Mouse (Mus musculus) MEL-GATA-1-ER (cell line): ENCODE results near the gene Tmem247.

Experiments
- DNase-seq: peaks from one replicate; pipeline ENCODE4 v3.0.0-alpha.2; 2012; ENCODE audit warnings: low read depth; ENCODE audit errors: extremely low read depth

Gene Tmem247

GRCm38 (mm10) chr17:86913003-86913607 lies 4.0 kb upstream of the Tmem247 start:
- peak; percentile 56 for DNase-seq

DNA sequence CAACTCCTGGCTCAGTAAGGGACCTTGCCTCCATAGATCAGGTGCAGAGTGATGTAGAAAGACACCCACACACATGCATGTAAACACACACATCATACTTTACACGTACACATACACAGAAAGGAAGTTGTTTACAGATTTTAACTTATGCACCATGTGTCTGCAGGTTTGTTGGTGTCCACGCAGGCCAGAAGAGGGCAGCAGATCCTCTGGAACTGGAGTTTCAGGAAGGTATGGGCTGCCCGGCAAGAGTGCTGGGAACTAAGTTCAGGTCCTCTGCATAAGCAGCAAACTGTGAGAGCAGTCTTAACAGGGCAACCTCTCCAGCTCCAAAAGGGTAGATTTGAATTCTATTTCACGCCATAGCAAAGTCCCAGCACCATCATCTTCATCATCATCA lies 1.6 kb upstream of the Tmem247 start:
- no peak for DNase-seq

DNA sequence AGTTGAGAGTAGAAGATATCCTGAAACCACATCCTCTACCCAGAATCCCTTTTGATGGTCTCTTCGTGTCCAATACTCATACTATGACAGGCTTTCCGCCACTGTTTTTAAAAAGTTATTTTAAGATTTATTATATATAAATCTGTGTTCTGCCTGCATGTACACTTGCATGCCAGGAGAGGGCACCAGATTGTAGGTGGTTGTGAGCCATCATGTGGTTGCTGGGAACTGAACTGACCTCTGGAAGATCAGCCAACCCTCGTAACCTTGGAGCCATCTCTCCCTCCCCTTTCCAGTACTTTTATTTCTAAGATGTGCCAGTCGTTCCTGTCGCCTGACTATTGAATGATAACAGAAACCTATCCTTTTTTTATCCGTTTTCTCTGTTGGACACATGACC lies 1.6 kb downstream of the Tmem247 start:
- no peak for DNase-seq

DNA sequence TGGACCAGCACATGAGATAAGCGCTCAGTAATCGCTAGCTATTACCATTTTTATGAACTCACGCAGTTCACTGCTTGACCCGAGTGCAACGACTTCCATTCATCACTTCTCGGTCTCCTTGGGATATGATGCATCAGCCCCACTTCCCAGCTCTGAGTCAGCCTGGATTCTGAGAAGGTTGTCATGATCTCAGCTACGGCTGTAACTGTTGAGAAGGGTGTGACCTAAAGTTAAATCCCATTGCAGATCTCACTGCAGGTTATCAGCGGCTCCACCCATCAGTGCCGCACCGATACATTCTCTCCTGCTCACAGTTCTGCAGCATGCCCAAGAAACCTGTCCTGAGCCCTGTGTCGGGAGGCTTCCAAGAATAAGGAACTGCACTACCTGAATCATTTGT lies 2.6 kb downstream of the Tmem247 start:
- DNase-seq = no peak

DNA sequence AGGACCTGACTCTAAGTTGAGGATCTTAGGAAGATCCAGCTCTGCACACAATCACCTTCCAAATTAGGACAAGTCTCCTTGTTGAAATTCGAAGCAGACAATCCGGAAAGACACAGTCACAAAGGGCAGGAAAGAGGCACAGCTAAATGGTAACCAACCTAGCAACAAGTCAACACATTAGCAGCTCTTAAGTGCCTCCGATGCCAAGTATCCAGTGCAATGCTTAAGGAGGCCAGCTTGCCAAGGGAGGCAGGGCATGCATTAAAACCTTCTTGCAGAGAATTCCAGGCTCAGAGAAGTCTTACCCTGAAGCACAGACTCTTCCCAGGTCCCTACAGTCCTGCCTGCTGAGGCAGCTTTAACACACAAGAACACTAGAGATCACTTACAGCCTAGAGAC lies 7.5 kb downstream of the Tmem247 start:
- no peak for DNase-seq

DNA sequence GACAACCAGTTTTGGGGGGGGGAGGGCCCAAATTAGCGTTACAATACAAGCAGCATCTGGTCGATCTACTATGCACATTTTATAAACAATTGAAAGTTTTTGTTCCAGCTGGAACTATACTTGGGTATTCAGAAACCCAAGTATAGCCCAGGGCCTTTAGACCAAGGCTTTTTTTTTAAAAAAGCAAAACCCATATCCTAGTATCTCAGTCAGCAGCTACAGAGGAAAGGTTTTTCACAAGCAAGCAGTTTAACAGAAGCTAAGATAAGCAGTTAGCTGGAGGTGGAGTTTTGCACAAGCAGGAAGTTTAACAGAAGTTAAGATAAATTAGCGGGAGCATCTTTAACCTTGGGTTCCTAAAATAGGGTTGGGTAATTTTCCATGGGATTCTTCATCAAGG lies 9.7 kb downstream of the Tmem247 start:
- DNase-seq = no peak

- no peak for DNase-seq
Observed at GRCm38 (mm10) chr17:86929355-86929754, 12.2 kb downstream of the Tmem247 start.

- DNase-seq = no peak
Observed at GRCm38 (mm10) chr17:86929981-86930380, 12.8 kb downstream of the Tmem247 start.

DNA sequence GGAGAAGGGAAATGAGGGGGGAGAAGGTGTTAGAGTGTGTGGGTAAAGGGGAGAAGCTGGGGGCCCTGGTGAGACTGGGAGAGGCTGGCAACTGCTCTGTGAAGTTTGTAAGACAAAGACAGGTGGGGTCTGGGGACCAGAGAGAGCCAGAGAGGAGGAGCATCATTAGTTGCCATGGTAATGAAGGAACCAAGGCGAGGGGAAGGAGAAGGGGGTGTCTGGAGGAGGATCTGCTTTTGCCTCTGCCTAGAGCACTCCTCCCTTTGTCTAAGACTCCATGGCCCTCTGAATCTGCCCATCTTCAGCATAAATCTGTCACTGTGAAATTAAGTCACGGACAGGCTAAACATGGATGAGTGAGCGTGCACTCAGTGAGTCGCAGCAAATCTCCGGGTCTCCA lies 15.7 kb downstream of the Tmem247 start:
- DNase-seq = no peak

GRCm38 (mm10) chr17:86937064-86937463 lies 19.9 kb downstream of the Tmem247 start:
- DNase-seq = no peak

GRCm38 (mm10) chr17:86937497-86938155 lies 20.5 kb downstream of the Tmem247 start:
- peak; percentile 70 for DNase-seq

- no peak for DNase-seq
Observed at GRCm38 (mm10) chr17:86938683-86939082, 21.5 kb downstream of the Tmem247 start.

- no peak for DNase-seq
Observed at GRCm38 (mm10) chr17:86942112-86942511, 25.0 kb downstream of the Tmem247 start.

DNA sequence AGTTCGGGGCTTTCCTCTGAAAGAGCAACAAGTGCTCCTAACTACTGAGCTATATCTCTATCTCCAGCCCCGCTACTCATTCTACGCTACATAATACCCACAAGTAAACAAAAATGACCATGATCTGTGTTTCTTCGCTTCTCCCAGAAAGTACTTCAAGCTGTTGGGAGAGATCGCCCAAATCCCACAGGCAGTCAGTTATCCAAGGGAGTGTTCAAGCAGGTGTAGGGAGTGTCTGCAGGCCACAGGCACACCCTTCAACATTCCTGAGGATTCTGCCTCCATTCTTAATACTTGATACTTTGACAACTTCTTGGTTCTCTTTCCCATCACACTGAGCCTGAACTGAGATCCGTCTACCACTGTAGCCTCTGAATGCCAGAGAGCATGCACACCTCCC lies 26.0 kb downstream of the Tmem247 start:
- no peak for DNase-seq

DNA sequence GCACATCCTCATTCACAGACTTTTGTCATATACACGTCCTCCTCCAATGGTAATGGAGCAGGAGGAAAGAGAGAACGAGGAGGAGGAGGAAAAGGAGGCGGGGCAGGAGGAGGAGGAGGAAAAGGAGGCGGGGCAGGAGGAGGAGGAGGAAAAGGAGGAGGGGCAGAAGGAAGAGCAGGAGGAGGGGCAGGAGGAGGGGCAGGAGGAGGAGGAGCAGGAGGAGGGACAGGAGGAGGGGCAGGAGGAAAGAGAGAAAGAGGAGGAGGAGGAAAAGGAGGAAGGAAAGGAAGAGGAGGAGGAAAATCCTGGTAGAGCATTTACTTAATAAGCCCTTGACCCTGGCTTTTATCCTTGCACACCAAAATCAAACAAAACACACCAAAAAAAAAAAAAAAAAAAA lies 28.9 kb downstream of the Tmem247 start:
- peak; percentile 38 for DNase-seq

GRCm38 (mm10) chr17:86947840-86948796 lies 31.0 kb downstream of the Tmem247 start, which contains the start of gene Atp6v1e2:
Gene Atp6v1e2, minus strand, starts transcription at chr17:86947897.
- DNase-seq = no peak

GRCm38 (mm10) chr17:86948801-86949200 lies 31.7 kb downstream of the Tmem247 start:
- DNase-seq = no peak

DNA sequence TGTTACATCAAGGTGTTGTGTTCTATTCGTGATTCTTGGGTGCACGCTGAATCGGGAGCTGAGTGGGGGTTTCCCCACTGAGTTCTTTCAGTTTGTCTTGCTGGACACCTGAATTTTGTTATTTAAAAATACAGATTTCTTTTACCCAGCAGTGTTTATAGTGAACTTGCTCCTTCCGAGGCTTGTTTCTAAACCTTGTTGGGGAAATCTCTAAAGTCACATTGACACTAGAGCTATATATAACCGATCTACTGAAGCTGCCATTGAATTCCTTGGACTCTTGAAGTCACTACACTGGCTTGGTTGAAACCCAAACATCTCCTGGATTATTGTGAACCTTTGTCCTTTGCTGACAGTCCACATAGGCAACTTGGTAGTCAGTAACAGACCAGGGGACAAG lies 40.1 kb downstream of the Tmem247 start:
- no peak for DNase-seq

- DNase-seq = no peak
Observed at GRCm38 (mm10) chr17:86957968-86958367, 40.8 kb downstream of the Tmem247 start.

- no peak for DNase-seq
Observed at GRCm38 (mm10) chr17:86961301-86961841, 44.2 kb downstream of the Tmem247 start.

DNA sequence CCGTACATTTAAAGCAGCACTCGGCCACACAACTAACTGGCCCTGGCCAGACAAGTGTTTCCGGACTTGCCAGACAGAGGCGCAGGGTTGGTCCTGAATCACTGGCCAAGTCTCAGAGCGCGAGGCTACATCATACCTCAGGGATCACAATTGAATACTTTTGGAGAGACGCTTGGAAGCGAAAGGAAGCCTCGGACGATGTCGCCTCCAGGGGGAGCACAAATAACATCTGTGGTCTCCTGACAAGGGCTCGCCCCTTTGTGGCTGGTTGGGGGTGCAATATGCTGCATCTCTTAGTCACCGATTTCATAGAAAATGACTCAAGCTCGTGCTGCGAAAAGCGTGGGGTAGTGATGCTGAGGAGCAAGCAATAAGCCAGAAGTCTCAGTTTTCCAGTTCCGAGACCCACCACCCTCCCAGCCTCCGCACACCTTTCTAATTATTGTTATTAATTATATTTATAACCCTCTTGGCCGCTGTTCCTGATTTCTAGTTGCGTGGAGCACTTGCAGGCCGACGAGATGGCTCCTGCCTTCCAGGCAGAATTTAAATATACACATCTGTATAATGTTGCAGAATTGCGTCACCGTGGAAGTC lies 45.2 kb downstream of the Tmem247 start:
- DNase-seq = peak; percentile 77
